Mouse (Mus musculus) embryonic facial prominence, embryonic 12.5 days (tissue): ENCODE data around the gene Mcoln3. TPM values are rescaled to one million over a fixed set of nuclear protein-coding genes. Genes with fewer than 3 reads are reported as not detected.

ENCODE experiments used
- ATAC-seq: fragments of 200-750 bp; cut with Nextera tagmentation; 2 replicates; pipeline ENCODE4 v1.8.0; 2017; ENCODE audit not compliant: insufficient number of reproducible peaks, insufficient read depth, low FRiP score, low TSS enrichment
- H3K27ac ChIP-seq: fragments of 300-500 bp; sonication (generic); 2 replicates; pipeline ENCODE4 v1.5.1; 2016; ENCODE audit warnings: mild to moderate bottlenecking
- H3K27me3 ChIP-seq: fragments of 300-500 bp; sonication (generic); 2 replicates; pipeline ENCODE4 v1.6.1; 2016; ENCODE audit warnings: mild to moderate bottlenecking, moderate library complexity
- H3K36me3 ChIP-seq: fragments of 300-500 bp; sonication (generic); 2 replicates; pipeline ENCODE4 v1.6.1; 2016; ENCODE audit warnings: mild to moderate bottlenecking
- H3K4me1 ChIP-seq: fragments of 300-500 bp; sonication (generic); 2 replicates; pipeline ENCODE4 v1.6.1; 2016
- H3K4me2 ChIP-seq: fragments of 300-500 bp; sonication (generic); replicated peaks from 2 replicates; pipeline ENCODE4 v1.6.1; 2016; ENCODE audit warnings: mild to moderate bottlenecking, moderate library complexity
- H3K4me3 ChIP-seq: fragments of 300-500 bp; sonication (generic); 2 replicates; pipeline ENCODE4 v1.5.1; 2016; ENCODE audit warnings: mild to moderate bottlenecking
- H3K9ac ChIP-seq: fragments of 300-500 bp; sonication (generic); 2 replicates; pipeline ENCODE4 v1.6.1; 2016; ENCODE audit warnings: mild to moderate bottlenecking, moderate library complexity
- H3K9me3 ChIP-seq: fragments of 300-500 bp; sonication (generic); 2 replicates; pipeline ENCODE4 v1.6.1; 2016; ENCODE audit warnings: mild to moderate bottlenecking, moderate library complexity
- WGBS: fragments of 180-500 bp; shearing (Covaris S2); methylation state at CpG from one replicate; pipeline ENCODE4 v1.1.7; 2016; 5-methylcytosine and 5-hydroxymethylcytosine counted together
- polyA plus RNA-seq: library from polyadenylated mRNA; unstranded; fragments of >200 nt; fragmentation: Nextera tagmentation; extraction: Ambion mirVana; gene quantifications from 2 replicates; pipeline ENCODE4 v1.2.1, GENCODE M21; 2016

Mcoln3 gene
- polyA plus RNA-seq, 1 experiment from 2014 or later, result 5.3 TPM

DNA sequence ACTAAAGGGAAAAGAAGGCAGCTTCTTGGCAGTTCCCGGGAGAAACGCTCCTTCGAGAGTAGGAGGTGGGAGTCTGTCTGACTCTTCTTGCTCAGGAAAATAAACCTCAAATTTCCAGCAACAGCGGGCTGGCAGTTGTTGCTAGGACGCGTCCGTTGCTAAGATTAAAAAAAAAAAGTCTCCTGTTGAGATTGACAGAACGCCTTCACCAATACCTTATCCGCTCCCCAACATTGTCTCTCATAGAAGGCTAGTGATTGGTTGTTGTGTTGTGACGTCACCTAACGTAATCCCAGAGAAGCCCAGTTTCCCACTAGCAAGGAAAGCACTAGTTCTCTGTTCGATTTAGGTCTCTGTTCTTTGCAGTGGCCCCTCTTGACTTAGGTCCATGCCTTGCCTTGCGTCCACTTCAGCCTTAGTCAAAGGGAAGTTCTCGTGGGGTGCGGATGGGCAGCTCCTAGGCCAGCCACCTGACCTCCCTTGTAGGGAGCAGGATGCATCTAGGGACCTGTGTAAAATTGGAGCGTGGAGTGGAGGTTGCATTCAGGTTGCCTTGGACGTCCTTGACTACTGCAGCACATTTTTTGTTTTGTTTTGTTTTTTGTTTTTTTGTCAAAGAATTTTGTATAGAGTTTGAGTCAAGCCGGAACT lies 9.2 kb upstream of the Mcoln3 start, which contains the start of gene Wdr63:
Wdr63 (minus strand) TSS at position 210 of the 651 bp plus-strand sequence.
- WGBS, result 11% methylated on average over 18 of the region's 18 CpGs
- Histone ChIP-seq H3K4me3 (peak within 1 kb of the TSS; percentile 41), H3K4me2 (peak within 1 kb of the TSS; percentile 65), H3K27me3 (0 out of 2 replicates have a peak, but pooled peaks cover 4% of the 10 kb centered on the region), H3K36me3 (no peaks in the 10 kb centered on the region), H3K27ac (no peak within 1 kb of the TSS), H3K9ac (0 out of 2 replicates have a peak within 1 kb of the TSS, but pooled peaks have one; percentile 36), H3K9me3 (0 out of 2 replicates have a peak, but pooled peaks cover 6% of the 10 kb centered on the region), H3K4me1 (peaks cover 6% of the 10 kb centered on the region; the same call in 1 of the 2 replicates)
- peak; percentile 90 for ATAC-seq

DNA sequence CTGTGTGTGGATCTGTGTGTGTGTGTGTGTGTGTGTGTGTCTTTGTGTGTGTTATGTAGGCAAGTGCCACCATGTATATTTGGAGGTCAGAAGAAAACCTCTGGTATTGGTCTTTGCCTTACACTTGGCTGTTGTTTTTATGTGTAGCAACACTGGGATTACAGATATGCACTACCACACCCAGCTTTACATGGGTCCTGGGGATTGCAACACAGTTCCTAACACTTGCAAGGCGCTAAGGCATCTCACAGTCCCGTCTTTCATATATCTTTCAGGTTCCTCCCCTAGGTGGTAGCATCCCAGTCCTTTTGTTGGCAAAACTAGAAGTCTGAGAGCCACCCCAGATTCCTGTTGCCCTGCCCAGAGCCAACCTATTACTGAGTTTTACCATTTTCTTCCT lies 8.3 kb upstream of the Mcoln3 start:
- H3K27ac ChIP-seq, result no peak overlapping the region

DNA sequence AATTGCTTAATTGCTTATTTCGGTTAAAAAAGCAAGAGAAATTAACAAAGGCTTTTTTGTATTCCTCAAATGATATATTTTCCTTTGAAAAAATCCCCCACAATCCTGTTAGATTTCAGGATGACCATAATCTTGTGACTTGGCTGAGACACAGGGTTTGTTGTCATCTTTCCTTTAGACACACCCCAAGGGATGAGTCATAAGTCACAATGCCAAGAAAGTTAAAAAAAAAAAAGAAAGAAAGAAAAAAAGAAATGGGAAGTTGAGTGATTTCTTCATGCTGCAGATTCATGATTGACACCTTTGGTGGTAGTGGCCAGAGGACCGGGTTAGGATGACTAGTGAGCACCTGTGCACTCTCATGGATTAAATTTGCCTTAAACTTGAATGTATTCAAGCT lies 6.9 kb upstream of the Mcoln3 start:
- WGBS, result 68% methylated on average over 2 of the region's 2 CpGs
- Histone ChIP-seq H3K4me2 (no peak overlapping the region), H3K27me3 (0 out of 2 replicates have a peak, but pooled peaks cover 4% of the 10 kb centered on the region), H3K36me3 (no peaks in the 10 kb centered on the region), H3K4me1 (peaks cover 6% of the 10 kb centered on the region; the same call in 1 of the 2 replicates), H3K9ac (no peak overlapping the region), H3K4me3 (no peak overlapping the region), H3K9me3 (no peaks in the 10 kb centered on the region), H3K27ac (no peak overlapping the region)
- ATAC-seq, result no peak

More for the DNA sequence above, 8.3 kb upstream of the Mcoln3 start:
- Histone ChIP-seq H3K36me3 (no peaks in the 10 kb centered on the region), H3K27me3 (0 out of 2 replicates have a peak, but pooled peaks cover 4% of the 10 kb centered on the region), H3K4me3 (no peak overlapping the region), H3K9me3 (0 out of 2 replicates have a peak, but pooled peaks cover 6% of the 10 kb centered on the region), H3K4me2 (no peak overlapping the region), H3K4me1 (peaks cover 6% of the 10 kb centered on the region; the same call in 1 of the 2 replicates), H3K9ac (no peak overlapping the region)
- ATAC-seq, result no peak
- WGBS, result 74% methylated on average over 2 of the region's 2 CpGs

DNA sequence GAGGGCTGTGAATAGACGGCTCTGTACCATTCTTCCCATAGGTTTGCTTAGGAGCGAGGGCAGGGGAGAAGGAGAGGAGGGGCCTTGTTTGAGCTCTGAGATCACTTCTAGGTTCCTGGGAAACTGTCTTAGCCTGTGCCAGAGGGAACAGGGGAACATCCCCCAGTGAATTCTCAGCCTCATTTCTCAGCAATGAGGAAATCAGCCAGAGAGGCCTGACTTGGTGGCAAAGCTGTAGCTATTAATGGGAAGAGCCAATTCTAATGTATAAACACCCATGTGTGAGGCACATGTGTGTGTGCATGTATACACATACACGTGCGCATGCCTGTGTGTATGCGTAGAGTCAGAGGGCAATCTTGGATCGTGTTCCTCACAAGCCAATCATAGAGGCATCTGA lies 6.3 kb upstream of the Mcoln3 start:
- H3K9me3 ChIP-seq, result no peaks in the 10 kb centered on the region
- no peak overlapping the region for H3K27ac ChIP-seq
- H3K4me1 ChIP-seq, result peaks cover 6% of the 10 kb centered on the region; the same call in 1 of the 2 replicates
- H3K4me2 ChIP-seq, result no peak overlapping the region
- no peak for ATAC-seq
- 69% methylated on average over 6 of the region's 6 CpGs for WGBS
- no peak overlapping the region for H3K9ac ChIP-seq
- no peaks in the 10 kb centered on the region for H3K36me3 ChIP-seq
- 0 out of 2 replicates have a peak, but pooled peaks cover 4% of the 10 kb centered on the region for H3K27me3 ChIP-seq
- H3K4me3 ChIP-seq, result no peak overlapping the region

DNA sequence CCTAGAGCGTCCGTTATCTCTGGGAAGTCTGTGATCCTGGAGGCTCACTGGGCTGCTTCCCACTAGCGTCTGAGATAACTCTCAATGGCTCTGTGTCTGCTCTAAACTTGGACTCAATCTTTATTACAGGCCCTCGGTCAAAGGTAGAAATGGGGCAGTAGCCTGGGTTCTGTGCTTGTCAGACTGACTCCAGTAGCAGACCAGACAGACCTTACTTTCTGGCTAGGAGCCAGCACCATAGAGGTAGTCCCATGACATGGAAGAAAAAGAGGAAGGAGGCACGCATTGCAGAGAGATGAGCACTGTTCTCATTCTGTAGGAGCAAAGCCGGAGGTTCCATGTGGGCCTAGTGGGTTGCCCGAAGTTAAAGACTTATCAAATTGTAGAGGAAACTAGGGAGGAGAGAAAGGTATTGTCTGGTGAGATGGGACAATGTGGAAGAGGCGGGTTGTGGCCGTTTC lies 777 bp downstream of the Mcoln3 start:
- Histone ChIP-seq H3K27ac (no peak overlapping the region), H3K36me3 (no peaks in the 10 kb centered on the region), H3K4me3 (no peak overlapping the region; the same call in 1 of the 2 replicates), H3K9ac (no peak overlapping the region), H3K4me1 (peaks cover 16% of the 10 kb centered on the region), H3K9me3 (no peaks in the 10 kb centered on the region), H3K27me3 (peaks cover 27% of the 10 kb centered on the region), H3K4me2 (peak overlapping the region; percentile 53)
- ATAC-seq, result no peak
- 61% methylated on average over 9 of the region's 9 CpGs for WGBS

DNA sequence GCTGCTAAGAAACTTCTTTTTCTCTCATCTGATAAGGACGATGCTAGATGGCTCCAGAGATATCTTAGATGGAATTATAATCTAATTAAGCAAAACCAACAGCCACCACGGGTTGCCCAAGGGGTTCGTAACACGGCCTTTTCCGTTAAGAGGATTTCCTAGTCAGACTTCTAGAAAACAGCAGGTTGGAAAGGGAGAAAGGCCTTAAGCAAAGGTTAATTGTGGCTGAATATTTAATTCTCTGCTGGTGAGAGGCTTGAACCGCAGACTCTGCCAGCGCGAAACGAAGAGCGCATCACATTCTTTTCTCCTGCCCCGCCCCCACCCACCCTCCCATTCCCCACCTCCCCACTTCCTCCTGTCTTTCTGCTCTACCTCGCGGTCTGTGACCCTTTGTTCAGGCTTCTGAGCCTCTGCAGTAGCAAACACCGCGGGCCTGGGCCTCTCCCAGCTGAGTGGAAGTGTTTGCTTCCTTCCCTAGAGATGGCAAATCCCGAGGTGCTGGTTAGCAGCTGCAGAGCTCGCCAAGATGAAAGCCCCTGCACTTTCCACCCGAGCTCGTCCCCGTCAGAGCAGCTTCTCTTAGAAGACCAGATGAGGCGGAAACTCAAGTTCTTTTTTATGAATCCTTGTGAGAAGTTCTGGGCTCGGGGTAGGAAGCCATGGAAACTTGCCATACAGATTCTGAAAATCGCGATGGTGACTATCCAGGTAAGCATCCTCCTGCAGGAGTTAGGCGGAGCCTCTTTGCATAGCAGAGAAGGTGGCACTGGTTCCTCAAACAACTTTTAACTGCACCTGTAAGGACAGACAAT lies 4.3 kb downstream of the Mcoln3 start:
- 6% methylated on average over 25 of the region's 25 CpGs for WGBS
- Histone ChIP-seq H3K9me3 (no peaks in the 10 kb centered on the region), H3K4me3 (peak overlapping the region; percentile 21), H3K36me3 (no peaks in the 10 kb centered on the region), H3K4me1 (peaks cover 16% of the 10 kb centered on the region), H3K27me3 (peaks cover 25% of the 10 kb centered on the region), H3K27ac (peak overlapping the region; percentile 9), H3K4me2 (peak overlapping the region; percentile 49), H3K9ac (peak overlapping the region; percentile 12)
- ATAC-seq, result no peak

DNA sequence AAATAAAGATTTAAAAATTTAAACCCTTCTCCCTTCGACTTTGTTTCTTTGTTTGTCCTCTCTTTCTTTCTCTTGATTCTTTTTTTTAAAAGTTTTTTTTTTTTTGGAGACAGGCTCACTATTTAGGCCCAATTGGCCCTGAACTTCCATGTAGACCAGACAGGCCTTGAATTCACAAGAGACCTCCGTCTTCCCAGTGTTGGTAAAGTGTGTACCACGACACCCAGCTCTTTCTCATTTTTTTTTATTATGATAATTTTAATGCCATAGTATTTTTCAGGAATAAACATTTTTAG lies 4.8 kb downstream of the Mcoln3 start:
- H3K4me3 ChIP-seq, result no peak overlapping the region
- peaks cover 20% of the 10 kb centered on the region for H3K27me3 ChIP-seq
- H3K4me2 ChIP-seq, result peak overlapping the region; percentile 49
- H3K36me3 ChIP-seq, result no peaks in the 10 kb centered on the region
- H3K4me1 ChIP-seq, result peaks cover 13% of the 10 kb centered on the region
- no peak overlapping the region for H3K27ac ChIP-seq
- no peaks in the 10 kb centered on the region for H3K9me3 ChIP-seq
- ATAC-seq, result no peak
- H3K9ac ChIP-seq, result 0 out of 2 replicates have a peak overlapping the region, but pooled peaks have one; percentile 12
- WGBS, result 33% methylated on average over 3 of the region's 3 CpGs

DNA sequence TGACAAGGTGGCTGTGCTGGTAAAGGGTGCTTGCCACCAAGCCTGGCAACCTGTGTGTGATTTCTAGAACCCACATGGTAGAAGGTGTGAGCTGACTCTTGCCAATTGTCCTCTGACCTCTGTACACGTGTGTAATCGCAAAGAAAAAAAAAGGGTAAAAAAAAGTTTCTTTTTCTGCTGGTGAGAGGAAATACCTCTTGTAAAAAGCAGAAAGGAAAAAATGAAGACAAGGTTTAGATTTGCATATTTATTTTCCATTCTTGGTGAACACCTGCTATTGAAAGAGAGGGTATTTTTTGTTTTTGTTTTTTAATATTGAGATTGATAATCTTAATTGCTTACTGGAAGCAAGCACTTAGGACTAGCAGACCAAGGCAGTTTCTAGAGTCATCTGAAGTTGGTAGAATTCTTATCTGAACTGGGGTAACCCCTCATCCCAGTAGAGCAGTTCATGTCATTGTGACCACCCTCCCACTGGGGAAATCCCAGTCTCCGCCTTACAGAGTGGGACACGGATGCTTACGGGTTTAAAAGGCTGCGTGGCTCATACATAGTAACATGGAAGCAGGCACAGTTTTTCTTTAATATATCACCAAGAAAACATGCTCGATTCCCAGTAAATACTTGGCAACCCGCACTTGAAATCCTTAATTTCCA lies 5.7 kb downstream of the Mcoln3 start:
- Histone ChIP-seq H3K27ac (no peak overlapping the region), H3K36me3 (no peaks in the 10 kb centered on the region), H3K27me3 (peaks cover 11% of the 10 kb centered on the region), H3K9me3 (no peaks in the 10 kb centered on the region), H3K9ac (no peak overlapping the region), H3K4me1 (peaks cover 6% of the 10 kb centered on the region), H3K4me3 (no peak overlapping the region), H3K4me2 (no peak overlapping the region)
- ATAC-seq, result no peak
- WGBS, result 75% methylated on average over 8 of the region's 8 CpGs

DNA sequence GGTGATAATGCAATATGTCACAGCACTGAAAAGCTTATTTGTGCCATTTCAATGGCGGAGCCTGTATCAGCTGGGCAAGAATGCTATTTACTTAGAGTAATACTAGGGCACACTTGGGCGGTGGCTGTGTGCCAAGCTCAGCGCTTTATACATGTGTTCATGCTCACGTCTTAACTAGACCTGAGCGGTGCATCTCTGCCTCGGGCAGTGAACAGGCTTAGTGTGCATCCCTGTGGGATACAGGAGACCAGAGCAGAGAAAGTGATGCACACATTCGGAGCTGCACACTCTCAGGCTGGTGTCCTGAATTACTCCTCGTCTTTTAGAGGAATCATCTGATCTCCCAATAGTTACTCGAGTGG lies 6.2 kb downstream of the Mcoln3 start:
- Histone ChIP-seq H3K9me3 (no peaks in the 10 kb centered on the region), H3K27ac (no peak overlapping the region), H3K4me3 (no peak overlapping the region), H3K36me3 (no peaks in the 10 kb centered on the region), H3K4me1 (peaks cover 6% of the 10 kb centered on the region), H3K9ac (no peak overlapping the region), H3K4me2 (no peak overlapping the region), H3K27me3 (peaks cover 6% of the 10 kb centered on the region)
- WGBS, result 68% methylated on average over 9 of the region's 9 CpGs
- ATAC-seq, result no peak

DNA sequence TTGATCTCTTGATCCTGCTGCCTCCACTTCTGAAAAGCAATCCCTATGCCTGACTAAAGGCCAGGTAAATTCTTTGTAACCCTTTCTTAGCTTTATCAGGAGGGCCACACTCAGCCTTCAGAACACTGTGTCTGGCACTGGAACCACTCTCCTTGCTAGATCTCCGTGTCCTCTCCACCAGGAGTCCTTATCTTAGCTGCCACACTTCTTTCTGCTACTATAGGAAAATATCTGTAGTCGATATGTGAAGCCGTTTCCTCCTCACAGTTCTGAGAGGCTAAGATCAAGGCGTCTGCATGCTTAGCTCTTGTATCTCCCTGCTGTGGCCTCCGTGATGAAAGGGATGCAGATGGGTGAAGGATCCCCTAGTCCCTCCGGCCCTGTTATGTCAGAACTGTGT lies 10.0 kb downstream of the Mcoln3 start:
- Histone ChIP-seq H3K9ac (no peak overlapping the region), H3K4me3 (no peak overlapping the region), H3K27ac (no peak overlapping the region), H3K4me1 (no peaks in the 10 kb centered on the region), H3K27me3 (no peaks in the 10 kb centered on the region), H3K4me2 (no peak overlapping the region), H3K9me3 (no peaks in the 10 kb centered on the region), H3K36me3 (no peaks in the 10 kb centered on the region)
- ATAC-seq, result no peak
- 74% methylated on average over 6 of the region's 6 CpGs for WGBS

DNA sequence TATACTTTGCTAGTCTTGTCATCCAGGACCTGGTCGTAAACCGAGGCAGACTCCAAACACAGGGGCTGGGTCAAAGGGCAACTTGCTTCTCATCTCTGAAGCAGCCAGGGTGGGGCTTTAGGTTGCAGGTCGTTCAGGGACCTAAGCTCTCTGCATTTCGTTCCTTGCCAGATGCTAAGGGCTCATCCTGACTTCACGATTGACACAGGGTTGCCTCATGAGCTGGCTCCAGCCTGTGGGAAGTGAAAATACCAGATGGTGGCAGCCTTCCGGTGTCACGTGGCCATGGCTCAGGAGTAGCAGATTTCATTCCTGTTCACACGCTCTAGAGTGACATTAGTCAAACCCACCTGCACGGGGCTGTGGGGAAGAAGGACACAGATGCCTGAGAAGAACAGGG lies 17.6 kb downstream of the Mcoln3 start:
- no peaks in the 10 kb centered on the region for H3K9me3 ChIP-seq
- H3K4me3 ChIP-seq, result no peak overlapping the region
- H3K4me2 ChIP-seq, result no peak overlapping the region
- H3K36me3 ChIP-seq, result no peaks in the 10 kb centered on the region
- no peak overlapping the region for H3K9ac ChIP-seq
- ATAC-seq, result no peak
- no peaks in the 10 kb centered on the region for H3K27me3 ChIP-seq
- 75% methylated on average over 9 of the region's 9 CpGs for WGBS
- no peaks in the 10 kb centered on the region for H3K4me1 ChIP-seq
- no peak overlapping the region for H3K27ac ChIP-seq
